Comparison of ENCODE assay signal across 6 mouse cellular contexts in genomic region chr3:87901959-87902358, GRCm38 (mm10). TPM values are rescaled to one million over a fixed set of nuclear protein-coding genes. Genes with fewer than 3 reads are reported as not detected.
DNase-seq lines count a peak whose midpoint lies in the region; ATAC-seq lines count a peak whose summit lies in the region.
"Not testable (repeated sequence)": the region's sequence is repeated elsewhere in the genome, so short reads cannot be mapped to it uniquely, and the experiment has no call there.

No protein-coding gene starts in this region.

- H3K4me2 ChIP-seq in heart, embryonic 11.5 days, result not testable (repeated sequence)
- H3K4me2 ChIP-seq in liver, embryonic 13.5 days, result peak overlapping the region; percentile 68
- H3K4me2 ChIP-seq in liver, embryonic 16.5 days (ENCODE audit: low read depth, low read length), result peak overlapping the region; percentile 69

- 80% methylated on average over 5 of the region's 6 CpGs for WGBS in heart, embryonic 11.5 days (ENCODE audit: insufficient replicate concordance)
- WGBS in liver, embryonic 13.5 days (ENCODE audit: insufficient replicate concordance), result 43% methylated on average over 6 of the region's 6 CpGs
- WGBS in liver, embryonic 16.5 days (ENCODE audit: insufficient replicate concordance), result 38% methylated on average over 6 of the region's 6 CpGs

- H3K27me3 ChIP-seq in heart, embryonic 11.5 days (ENCODE audit: control insufficient read depth, insufficient read depth, low read length); liver, embryonic 13.5 days; liver, embryonic 16.5 days (ENCODE audit: control insufficient read depth, insufficient read depth, low read depth, low read length): not testable (repeated sequence)

- not testable (repeated sequence) for H3K4me1 ChIP-seq in heart, embryonic 11.5 days (ENCODE audit: control insufficient read depth, insufficient read depth, low read length)
- H3K4me1 ChIP-seq in liver, embryonic 13.5 days (replicated peaks), result peaks cover 61% of the 10 kb centered on the region
- H3K4me1 ChIP-seq in liver, embryonic 16.5 days (ENCODE audit: control insufficient read depth, low read depth, low read length), result peaks cover 46% of the 10 kb centered on the region

- ATAC-seq in common myeloid progenitor, adult 5-6 weeks (replicated peaks; ENCODE audit: low read depth, poor library complexity, severe bottlenecking), result 0 out of 2 replicates have a peak, but pooled peaks have one; percentile 1
- ATAC-seq in heart, embryonic 11.5 days (replicated peaks; ENCODE audit: insufficient number of reproducible peaks, low FRiP score, low TSS enrichment); liver, embryonic 13.5 days (ENCODE audit: low read depth); liver, embryonic 16.5 days (ENCODE audit: low read depth): not testable (repeated sequence)
- ATAC-seq in megakaryocyte progenitor cell, adult 5-6 weeks (replicated peaks; ENCODE audit: poor library complexity), result 0 out of 2 replicates have a peak, but pooled peaks have one; percentile 2

- H3K36me3 ChIP-seq in heart, embryonic 11.5 days (ENCODE audit: control insufficient read depth, insufficient read depth, low read length); liver, embryonic 13.5 days; liver, embryonic 16.5 days (ENCODE audit: control insufficient read depth, insufficient read depth): not testable (repeated sequence)

- H3K4me3 ChIP-seq in heart, embryonic 11.5 days (ENCODE audit: low read depth, low read length); liver, embryonic 16.5 days (ENCODE audit: low read depth, low read length): not testable (repeated sequence)
- peak overlapping the region; percentile 41; the same call in 1 of the 2 replicates for H3K4me3 ChIP-seq in liver, embryonic 13.5 days (replicated peaks)

- peak; percentile 45 for DNase-seq in 416B (ENCODE audit: low read depth)
- not testable (repeated sequence) for DNase-seq in liver, embryonic 13.5 days

- H3K9me3 ChIP-seq in heart, embryonic 11.5 days (replicated peaks; ENCODE audit: control insufficient read depth, low read length); liver, embryonic 13.5 days (replicated peaks); liver, embryonic 16.5 days (replicated peaks; ENCODE audit: control insufficient read depth, low read length): not testable (repeated sequence)

- peak overlapping the region; percentile 94 for H3K27ac ChIP-seq in heart, embryonic 11.5 days (ENCODE audit: low read depth, low read length)
- peak overlapping the region; percentile 95 for H3K27ac ChIP-seq in liver, embryonic 13.5 days
- peak overlapping the region; percentile 91 for H3K27ac ChIP-seq in liver, embryonic 16.5 days (ENCODE audit: low read length)

- H3K9ac ChIP-seq in heart, embryonic 11.5 days (ENCODE audit: low read depth, low read length), result not testable (repeated sequence)
- peak overlapping the region; percentile 69 for H3K9ac ChIP-seq in liver, embryonic 13.5 days
- peak overlapping the region; percentile 46; the same call in 1 of the 2 replicates for H3K9ac ChIP-seq in liver, embryonic 16.5 days (ENCODE audit: low read depth, low read length)

RNA-seq across cellular contexts. Expression of gene Hdgf, which starts 4.2 kb away (rescaled TPM):
- total RNA-seq in common myeloid progenitor, adult 5-6 weeks (2017), result 529 and 635 TPM in 2 replicates
- 172 and 179 TPM in 2 replicates for polyA plus RNA-seq in heart, embryonic 11.5 days (2014; fragmentation: Nextera tagmentation; extraction: Ambion mirVana)
- 263 and 283 TPM in 2 replicates for polyA plus RNA-seq in liver, embryonic 13.5 days (2015; fragmentation: Nextera tagmentation; extraction: Ambion mirVana)
- 53.6 and 57.1 TPM in 2 replicates for polyA plus RNA-seq in liver, embryonic 16.5 days (2015; fragmentation: Nextera tagmentation; extraction: Ambion mirVana)
- 281 and 308 TPM in 2 replicates for total RNA-seq in megakaryocyte progenitor cell, adult 5-6 weeks (2015)
- 348 and 456 TPM in 2 replicates for total RNA-seq in megakaryocyte progenitor cell, adult 5-6 weeks (2017)

RNA-seq across cellular contexts. Expression of gene Prcc, which starts 16.6 kb away (rescaled TPM):
- total RNA-seq in common myeloid progenitor, adult 5-6 weeks (2017), result 31.6 and 42.4 TPM in 2 replicates
- 14.1 and 14.5 TPM in 2 replicates for polyA plus RNA-seq in heart, embryonic 11.5 days (2014; fragmentation: Nextera tagmentation; extraction: Ambion mirVana)
- polyA plus RNA-seq in liver, embryonic 13.5 days (2015; fragmentation: Nextera tagmentation; extraction: Ambion mirVana), result 7.9 and 9.2 TPM in 2 replicates
- 4.1 and 4.7 TPM in 2 replicates for polyA plus RNA-seq in liver, embryonic 16.5 days (2015; fragmentation: Nextera tagmentation; extraction: Ambion mirVana)
- 24.5 and 25.6 TPM in 2 replicates for total RNA-seq in megakaryocyte progenitor cell, adult 5-6 weeks (2015)
- 28.9 and 31.3 TPM in 2 replicates for total RNA-seq in megakaryocyte progenitor cell, adult 5-6 weeks (2017)

RNA-seq across cellular contexts. Expression of gene Mrpl24, which starts 17.3 kb away (rescaled TPM):
- 114 and 121 TPM in 2 replicates for total RNA-seq in common myeloid progenitor, adult 5-6 weeks (2017)
- polyA plus RNA-seq in heart, embryonic 11.5 days (2014; fragmentation: Nextera tagmentation; extraction: Ambion mirVana), result 67.3 and 68.2 TPM in 2 replicates
- polyA plus RNA-seq in liver, embryonic 13.5 days (2015; fragmentation: Nextera tagmentation; extraction: Ambion mirVana), result 48.7 and 56.5 TPM in 2 replicates
- polyA plus RNA-seq in liver, embryonic 16.5 days (2015; fragmentation: Nextera tagmentation; extraction: Ambion mirVana), result 35.1 and 35.8 TPM in 2 replicates
- 157 and 195 TPM in 2 replicates for total RNA-seq in megakaryocyte progenitor cell, adult 5-6 weeks (2015)
- 119 and 137 TPM in 2 replicates for total RNA-seq in megakaryocyte progenitor cell, adult 5-6 weeks (2017)

RNA-seq across cellular contexts. Expression of gene Isg20l2, which starts 28.2 kb away (rescaled TPM):
- 50.2 and 56.6 TPM in 2 replicates for total RNA-seq in common myeloid progenitor, adult 5-6 weeks (2017)
- polyA plus RNA-seq in heart, embryonic 11.5 days (2014; fragmentation: Nextera tagmentation; extraction: Ambion mirVana), result 25.0 and 30.2 TPM in 2 replicates
- polyA plus RNA-seq in liver, embryonic 13.5 days (2015; fragmentation: Nextera tagmentation; extraction: Ambion mirVana), result 31.1 and 38.3 TPM in 2 replicates
- polyA plus RNA-seq in liver, embryonic 16.5 days (2015; fragmentation: Nextera tagmentation; extraction: Ambion mirVana), result 17.2 and 17.5 TPM in 2 replicates
- total RNA-seq in megakaryocyte progenitor cell, adult 5-6 weeks (2015), result 45.2 and 51.0 TPM in 2 replicates
- total RNA-seq in megakaryocyte progenitor cell, adult 5-6 weeks (2017), result 41.1 and 51.0 TPM in 2 replicates

RNA-seq across cellular contexts. Expression of gene Rrnad1, which starts 28.6 kb away (rescaled TPM):
- total RNA-seq in common myeloid progenitor, adult 5-6 weeks (2017), result 11.3 and 13.5 TPM in 2 replicates
- 14.3 and 14.9 TPM in 2 replicates for polyA plus RNA-seq in heart, embryonic 11.5 days (2014; fragmentation: Nextera tagmentation; extraction: Ambion mirVana)
- 6.1 and 6.6 TPM in 2 replicates for polyA plus RNA-seq in liver, embryonic 13.5 days (2015; fragmentation: Nextera tagmentation; extraction: Ambion mirVana)
- 5.2 and 5.7 TPM in 2 replicates for polyA plus RNA-seq in liver, embryonic 16.5 days (2015; fragmentation: Nextera tagmentation; extraction: Ambion mirVana)
- total RNA-seq in megakaryocyte progenitor cell, adult 5-6 weeks (2015), result 10.3 and 11.1 TPM in 2 replicates
- 13.2 and 16.2 TPM in 2 replicates for total RNA-seq in megakaryocyte progenitor cell, adult 5-6 weeks (2017)
